Mouse (Mus musculus) adrenal gland, postnatal 10 days (tissue): Measurements from ENCODE around the gene Oit3. TPM values are rescaled to one million over a fixed set of nuclear protein-coding genes. Genes with fewer than 3 reads are reported as not detected.

Source experiments
- total RNA-seq, 2 experiments: library from RNA; stranded (reverse); gene quantifications; 2 replicates each; pipeline ENCODE4 v1.2.3; 2021

The Oit3 gene
- total RNA-seq, 2 experiments from 2014 or later: 5.1 to 10.2 TPM

Other genes starting within 250 kb of the Oit3 start
- gene Sept10, start 219.9 kb downstream of the Oit3 start, total RNA-seq: 10 to 100 TPM; 48.4 to 57.3 TPM
- gene Sowahc, start 219.8 kb downstream of the Oit3 start, total RNA-seq: 10 to 100 TPM; 20.1 to 22.0 TPM
- 10 to 100 TPM; 22.1 to 25.3 TPM for gene P4ha1, start 118.5 kb downstream of the Oit3 start, total RNA-seq
- 100 to 1,000 TPM; 123 to 136 TPM for gene Gm10273, start 46.1 kb downstream of the Oit3 start, total RNA-seq
- 10 to 100 TPM in 1 of 2 experiments, 1 to 10 TPM in 1; 5.0 to 15.8 TPM for gene Pla2g12b, start 38.1 kb downstream of the Oit3 start, total RNA-seq
- not detected for gene Gm10322, start 174.3 kb upstream of the Oit3 start, total RNA-seq
- gene Mcu, start 174.9 kb upstream of the Oit3 start, total RNA-seq: 10 to 100 TPM; 33.4 to 40.4 TPM